Mouse (Mus musculus): ENCODE measurements around the gene Nip7. TPM values are rescaled to one million over a fixed set of nuclear protein-coding genes. Genes with fewer than 3 reads are reported as not detected.

Nip7 gene
- polyA plus RNA-seq (2017; shearing (Covaris generic)): 97.9 TPM

GRCm38 (mm10) chr8:107056076-107056972 is at the start of gene Nip7, which contains the start of gene Cog8:
Gene Nip7, plus strand, starts transcription at chr8:107056877.
Gene Cog8, minus strand, starts transcription at chr8:107056689.

GRCm38 (mm10) chr8:107030650-107031576 is 25.8 kb upstream of the Nip7 start, which contains the start of gene Vps4a:
Gene Vps4a, plus strand, starts transcription at chr8:107031222.

DNA sequence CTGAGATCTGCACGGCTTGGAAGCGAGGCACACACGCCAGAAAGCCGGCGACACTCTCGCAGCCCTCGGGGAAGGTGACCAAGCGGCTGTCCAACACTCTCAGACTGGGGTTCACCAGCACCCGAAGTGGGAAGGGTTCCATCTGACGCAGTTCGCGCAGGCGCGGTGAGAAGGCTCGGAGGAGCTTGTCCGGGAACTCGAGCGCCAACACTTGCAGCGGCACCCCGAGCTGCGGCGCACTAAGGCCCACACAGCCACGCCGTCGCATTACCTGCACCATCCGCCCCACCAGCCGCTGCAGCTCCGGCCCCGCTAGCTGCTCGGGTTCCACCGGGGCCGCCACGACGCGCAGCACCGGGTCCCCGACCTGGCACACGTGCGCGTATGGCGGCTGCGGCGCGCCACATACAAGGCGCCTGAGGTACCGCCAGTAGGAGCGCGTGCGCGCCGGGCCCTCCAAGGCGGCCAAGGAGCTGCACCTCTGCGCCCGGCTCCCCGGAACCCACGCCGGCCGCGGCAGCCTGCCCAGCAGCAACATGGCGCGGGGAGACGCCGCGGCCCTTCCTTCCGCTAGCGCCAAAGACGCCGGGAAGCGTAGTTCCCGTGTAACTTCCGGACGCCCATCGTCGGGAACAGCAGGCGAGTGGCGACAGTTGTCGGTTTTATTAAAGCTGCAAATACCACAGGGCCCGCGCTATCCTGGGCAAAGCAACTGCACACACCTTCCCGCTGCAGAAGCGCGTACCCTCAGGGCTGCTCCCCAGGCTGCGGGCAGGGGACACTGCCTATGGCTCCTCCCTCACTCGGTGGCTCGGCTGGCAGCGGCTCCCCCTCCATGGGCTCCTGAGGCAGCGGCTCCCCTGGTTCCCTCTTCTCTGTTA is 8.4 kb upstream of the Nip7 start, which contains the start of gene Pdf:
Pdf (minus strand) TSS at position 554 of the 881 bp plus-strand sequence.

DNA sequence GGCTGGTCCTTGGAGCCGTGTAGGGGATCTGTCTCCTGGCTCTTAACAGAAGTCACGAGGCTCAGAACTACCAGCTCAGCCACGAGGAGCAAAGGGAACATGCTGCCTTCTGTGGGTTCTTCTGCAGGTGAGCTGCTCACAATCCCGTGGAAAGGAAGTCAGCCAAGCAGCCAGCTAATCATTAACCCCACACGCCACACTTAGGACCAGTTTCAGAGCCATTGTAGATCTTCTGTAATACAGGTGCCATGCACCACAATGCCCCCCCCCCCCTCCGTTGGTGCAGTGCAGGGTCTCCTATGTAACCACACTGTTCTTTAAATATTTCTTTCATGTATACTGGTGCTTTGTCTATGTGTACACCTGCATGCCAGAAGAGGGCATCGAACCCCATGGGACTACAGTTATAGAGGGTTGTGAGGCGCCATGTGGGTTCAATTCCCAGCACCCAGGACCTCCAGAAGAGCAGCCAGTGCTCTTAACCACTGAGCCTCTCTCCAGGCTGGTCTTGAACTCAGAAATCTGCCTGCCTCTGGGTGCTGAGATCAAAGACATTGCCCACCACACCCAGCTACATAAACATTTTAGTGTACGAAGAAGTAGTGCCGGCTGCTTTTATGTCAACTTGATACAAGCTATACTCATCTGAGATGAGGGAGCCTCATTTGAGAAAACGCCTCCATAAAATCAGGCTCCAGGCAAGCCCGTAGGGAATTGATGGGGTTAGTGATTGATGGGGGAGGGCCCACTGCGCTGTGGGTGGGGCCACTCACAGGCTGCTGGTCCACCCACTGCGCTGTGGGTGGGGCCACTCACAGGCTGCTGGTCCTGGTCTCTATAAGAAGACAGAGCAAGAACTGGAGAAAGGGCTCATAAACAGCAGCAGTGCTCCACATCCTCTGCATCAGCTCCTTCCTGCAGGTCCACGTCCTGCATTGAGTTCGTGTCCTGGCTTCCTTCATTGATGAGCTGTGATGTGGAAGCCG is 9.1 kb downstream of the Nip7 start, which contains the start of gene Tmed6:
Tmed6 (minus strand) TSS at position 134 of the 986 bp plus-strand sequence.

GRCm38 (mm10) chr8:107096366-107097036 is 39.8 kb downstream of the Nip7 start, which contains the start of gene Terf2:
Gene Terf2, minus strand, starts transcription at chr8:107096547.

Other genes starting within 250 kb of the Nip7 start
- gene Has3, start 186.6 kb upstream of the Nip7 start, polyA plus RNA-seq (2017; shearing (Covaris generic)): not detected
- gene Utp4, start 163.2 kb upstream of the Nip7 start, polyA plus RNA-seq (2017; shearing (Covaris generic)): 72.3 TPM
- 2.2 TPM for gene Sntb2, start 121.1 kb upstream of the Nip7 start, polyA plus RNA-seq (2017; shearing (Covaris generic))
- gene Vps4a, start 25.7 kb upstream of the Nip7 start, polyA plus RNA-seq (2017; shearing (Covaris generic)): 81.1 TPM
- gene Pdf, start 8.3 kb upstream of the Nip7 start, polyA plus RNA-seq (2017; shearing (Covaris generic)): 4.0 TPM
- 32.6 TPM for gene Cog8, start 188 bp upstream of the Nip7 start, polyA plus RNA-seq (2017; shearing (Covaris generic))
- gene Tmed6, start 8.8 kb downstream of the Nip7 start, polyA plus RNA-seq (2017; shearing (Covaris generic)): not detected
- 9.9 TPM for gene Terf2, start 39.7 kb downstream of the Nip7 start, polyA plus RNA-seq (2017; shearing (Covaris generic))
- 99.1 TPM for gene Cyb5b, start 93.8 kb downstream of the Nip7 start, polyA plus RNA-seq (2017; shearing (Covaris generic))
- 18.1 TPM for gene Nfat5, start 236.6 kb downstream of the Nip7 start, polyA plus RNA-seq (2017; shearing (Covaris generic))